Mouse (Mus musculus): Measurements from ENCODE around the gene 1700123O20Rik.

1700123O20Rik gene

GRCm38 (mm10) chr14:54686063-54686521 is at the start of gene 1700123O20Rik:
Gene 1700123O20Rik (plus strand): TSS chr14:54686216.
- peak; percentile 70 for DNase-seq

- no peak for DNase-seq
These were observed 49.1 kb upstream of the 1700123O20Rik start for GRCm38 (mm10) chr14:54636954-54637353.

- DNase-seq: no peak
These were observed 47.8 kb upstream of the 1700123O20Rik start for GRCm38 (mm10) chr14:54638210-54638609.

- DNase-seq: no peak
These were observed 45.9 kb upstream of the 1700123O20Rik start for GRCm38 (mm10) chr14:54640121-54640520.

GRCm38 (mm10) chr14:54640946-54641304 is 45.1 kb upstream of the 1700123O20Rik start, which contains the start of gene Gm17606:
Gene Gm17606 (plus strand): TSS chr14:54640952.
- DNase-seq: no peak

- peak; percentile 90 for DNase-seq
These were observed 44.6 kb upstream of the 1700123O20Rik start, which contains the start of gene Cdh24 for GRCm38 (mm10) chr14:54641305-54641969. Gene Cdh24 (minus strand): TSS chr14:54641364.

- no peak for DNase-seq
These were observed 43.6 kb upstream of the 1700123O20Rik start for GRCm38 (mm10) chr14:54642224-54642944.

GRCm38 (mm10) chr14:54643011-54643410 is 43.0 kb upstream of the 1700123O20Rik start:
- DNase-seq: no peak

GRCm38 (mm10) chr14:54644294-54644693 is 41.7 kb upstream of the 1700123O20Rik start:
- DNase-seq: no peak

GRCm38 (mm10) chr14:54646455-54646854 is 39.6 kb upstream of the 1700123O20Rik start:
- DNase-seq: no peak

GRCm38 (mm10) chr14:54646898-54647636 is 38.9 kb upstream of the 1700123O20Rik start:
- no peak for DNase-seq

GRCm38 (mm10) chr14:54647900-54648299 is 38.1 kb upstream of the 1700123O20Rik start:
- no peak for DNase-seq

- peak; percentile 86 for DNase-seq
These were observed 35.2 kb upstream of the 1700123O20Rik start for GRCm38 (mm10) chr14:54650621-54651454.

- DNase-seq: no peak
These were observed 34.5 kb upstream of the 1700123O20Rik start for GRCm38 (mm10) chr14:54651556-54651955.

GRCm38 (mm10) chr14:54652787-54653186 is 33.2 kb upstream of the 1700123O20Rik start:
- DNase-seq: no peak

- DNase-seq: peak; percentile 79
These were observed 32.5 kb upstream of the 1700123O20Rik start for GRCm38 (mm10) chr14:54653496-54653895.

GRCm38 (mm10) chr14:54660009-54660408 is 26.0 kb upstream of the 1700123O20Rik start:
- DNase-seq: no peak

GRCm38 (mm10) chr14:54664477-54665222 is 21.4 kb upstream of the 1700123O20Rik start:
- no peak for DNase-seq

GRCm38 (mm10) chr14:54669381-54669780 is 16.6 kb upstream of the 1700123O20Rik start:
- no peak for DNase-seq

- DNase-seq: no peak
These were observed 11.7 kb upstream of the 1700123O20Rik start for GRCm38 (mm10) chr14:54674317-54674716.

GRCm38 (mm10) chr14:54676290-54676689 is 9.7 kb upstream of the 1700123O20Rik start:
- DNase-seq: no peak
